16 mouse cellular contexts compared by ENCODE assay signal in genomic region chr6:148063131-148063530, GRCm38 (mm10). TPM values are rescaled to one million over a fixed set of nuclear protein-coding genes. Genes with fewer than 3 reads are reported as not detected.
"Had no signal": no experiment of that assay in that cellular context is flagged by ENCODE, and none has a peak within 500 bp of the region (broad histone marks: within the 10 kb centered on the region; RNA-seq: fewer than 3 reads in every experiment).

No protein-coding gene starts in this region.

- ATAC-seq: hindbrain, postnatal 0 days; intestine, embryonic 16.5 days; liver, postnatal 0 days had no signal

- DNase-seq: gastrocnemius, postnatal 10 days; gastrocnemius, postnatal 25 days; heart, adult 18-20 months; heart, postnatal 10 days; heart, postnatal 36 days; kidney, adult 11 months; kidney, adult 2 months; kidney, postnatal 10 days; kidney, postnatal 25 days; kidney, postnatal 4 days; liver; liver, embryonic 13.5 days; liver, postnatal 0 days had no signal

RNA-seq across cellular contexts. Expression of gene Far2, which starts 16.1 kb away (rescaled TPM):
- total RNA-seq: gastrocnemius, postnatal 25 days; heart, adult 18-20 months; heart, adult 8-10 months; heart, postnatal 10 days; heart, postnatal 36 days had no signal
